ENCODE assay signal across 14 mouse cellular contexts in the genomic region with DNA sequence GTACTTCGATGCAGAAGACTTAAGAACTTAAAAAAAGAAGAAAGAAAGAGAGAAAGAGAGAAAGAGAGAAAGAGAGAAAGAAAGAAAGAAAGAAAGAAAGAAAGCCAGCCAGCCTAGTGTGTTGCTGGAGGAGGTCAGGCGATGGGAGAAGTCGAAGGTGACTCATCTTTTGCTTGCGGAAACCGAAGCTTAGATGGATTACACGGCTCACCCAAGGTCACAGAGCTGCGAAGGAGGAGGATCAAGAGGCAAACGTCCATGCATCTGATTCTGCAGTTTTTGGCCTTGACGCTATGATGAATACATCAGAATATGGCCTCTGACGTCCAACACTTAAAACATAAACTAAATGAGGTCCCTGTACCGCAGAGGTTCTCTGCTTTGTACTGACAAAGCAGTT.
"Had no signal": no experiment of that assay in that cellular context is flagged by ENCODE, and none has a peak within 500 bp of the region (broad histone marks: within the 10 kb centered on the region; RNA-seq: fewer than 3 reads in every experiment).

No protein-coding gene starts in this region.

- H3K4me1 ChIP-seq: limb, embryonic 12.5 days; liver, embryonic 13.5 days; midbrain, embryonic 12.5 days; neural tube, embryonic 15.5 days had no signal

- DNase-seq: kidney, postnatal 4 days; liver; liver, embryonic 13.5 days; liver, postnatal 0 days; retina, postnatal 1 day; right cerebral cortex, postnatal 4 days; spleen, adult 18-20 months; thymus, adult 2 months; thymus, postnatal 25 days had no signal

- H3K27me3 ChIP-seq: limb, embryonic 12.5 days; liver, embryonic 13.5 days; midbrain, embryonic 12.5 days; neural tube, embryonic 15.5 days had no signal

- ATAC-seq: liver, postnatal 0 days had no signal

- H3K9ac ChIP-seq: limb, embryonic 12.5 days; liver, embryonic 13.5 days; liver, postnatal 0 days; midbrain, embryonic 12.5 days; neural tube, embryonic 15.5 days had no signal

- H3K27ac ChIP-seq: kidney, postnatal 0 days; layer of hippocampus, adult 2 months; limb, embryonic 12.5 days; liver, embryonic 13.5 days; midbrain, embryonic 12.5 days; neural tube, embryonic 15.5 days had no signal

- H3K36me3 ChIP-seq: limb, embryonic 12.5 days; liver, embryonic 13.5 days; midbrain, embryonic 12.5 days; neural tube, embryonic 15.5 days had no signal

- H3K9me3 ChIP-seq: limb, embryonic 12.5 days; liver, embryonic 13.5 days; midbrain, embryonic 12.5 days; neural tube, embryonic 15.5 days had no signal

- H3K4me3 ChIP-seq: layer of hippocampus, adult 2 months; limb, embryonic 12.5 days; liver, embryonic 13.5 days; midbrain, embryonic 12.5 days; neural tube, embryonic 15.5 days had no signal

- H3K4me2 ChIP-seq: limb, embryonic 12.5 days; liver, embryonic 13.5 days; midbrain, embryonic 12.5 days; neural tube, embryonic 15.5 days had no signal
